Mouse (Mus musculus): ENCODE data around the gene Olfr1321. TPM values are rescaled to one million over a fixed set of nuclear protein-coding genes. Genes with fewer than 3 reads are reported as not detected.

The Olfr1321 gene
- not detected for total RNA-seq (2021)
- long read RNA-seq, experiment 1 = 0 reads
- long read RNA-seq, experiment 2 = 0 reads

- no peak for DNase-seq
These were observed at the start of gene Olfr1321 for GRCm38 (mm10) chrX:49734959-49735358. Gene Olfr1321 (minus strand): TSS chrX:49735059.

- DNase-seq = peak in 1 of 2 experiments; percentile 28
These were observed 36.0 kb upstream of the Olfr1321 start for GRCm38 (mm10) chrX:49770828-49771227.

GRCm38 (mm10) chrX:49745192-49745591 lies 10.3 kb upstream of the Olfr1321 start:
- DNase-seq = no peak

Other genes with a start within 250 kb of the Olfr1321 start
- not detected for gene Olfr1320, start 62.7 kb downstream of the Olfr1321 start, total RNA-seq (2021)
- 10 to 100 TPM; 26.8 to 28.1 TPM for gene Igsf1, start 62.7 kb upstream of the Olfr1321 start, total RNA-seq (2021)
- gene Olfr1322, start 156.4 kb upstream of the Olfr1321 start, total RNA-seq (2021) = not detected

All from heart, adult 18-20 months (tissue).